Mouse (Mus musculus): ENCODE data around the gene Ssr2. TPM values are rescaled to one million over a fixed set of nuclear protein-coding genes. Genes with fewer than 3 reads are reported as not detected.
A peak's percentile ranks its signal among the peaks of the same experiment; 100 is the strongest.

Ssr2 gene
- total and polyA plus RNA-seq, 3 experiments = 65.3 to 80.0 (median 67.6) TPM

- no peaks in the 10 kb centered on the region for H3K27me3 ChIP-seq (ENCODE audit: control insufficient read depth, insufficient read depth, low read length)
- under 1% methylated on average over 34 of the region's 34 CpGs for WGBS
- H3K79me2 ChIP-seq (replicated peaks; ENCODE audit: control insufficient read depth, insufficient read depth, low read length) = 0 out of 2 replicates have a peak, but pooled peaks cover 3% of the 10 kb centered on the region
- no peaks in the 10 kb centered on the region for H3K4me1 ChIP-seq (ENCODE audit: control insufficient read depth, insufficient read depth, low read length)
- peak overlapping the region; percentile 99 for H3K9ac ChIP-seq (ENCODE audit: low read depth, low read length)
- TF ChIP-seq POLR2A (IDR thresholded peaks at IDR 0.05; ENCODE audit: insufficient read depth, low read depth, low read length) (peak; percentile 90), CTCF (IDR thresholded peaks at IDR 0.05) (no peak), EP300 (IDR thresholded peaks at IDR 0.05; ENCODE audit: insufficient read depth, low read depth, low read length) (0 out of 2 replicates have a peak, but pooled peaks have one; percentile 48)
- peak overlapping the region; percentile 87 for H3K27ac ChIP-seq
- intact Hi-C loops (cut with DNase I) = loop anchor here (2.0 kb wide), 1 partner anchor 27 kb away; the partner anchor contains the start of genes Lamtor2 and Ubqln4
- H3K36me3 ChIP-seq (ENCODE audit: control insufficient read depth, insufficient read depth, low read length) = peaks cover 3% of the 10 kb centered on the region; the same call in 1 of the 2 replicates
- DNase-seq = peak; percentile 84 to 85
- H3K4me3 ChIP-seq = peak overlapping the region; percentile 86
These were observed 3.9 kb downstream of the Ssr2 start for GRCm38 (mm10) chr3:88579454-88580117.

GRCm38 (mm10) chr3:88585769-88586168, 10.1 kb downstream of the Ssr2 start:
- WGBS = 94% methylated on average over 6 of the region's 6 CpGs
- Histone ChIP-seq H3K4me3 (no peak overlapping the region), H3K9ac (ENCODE audit: low read depth, low read length) (no peak overlapping the region), H3K27ac (no peak overlapping the region), H3K79me2 (replicated peaks; ENCODE audit: control insufficient read depth, insufficient read depth, low read length) (0 out of 2 replicates have a peak, but pooled peaks cover 2% of the 10 kb centered on the region), H3K36me3 (ENCODE audit: control insufficient read depth, insufficient read depth, low read length) (no peaks in the 10 kb centered on the region), H3K27me3 (ENCODE audit: control insufficient read depth, insufficient read depth, low read length) (no peaks in the 10 kb centered on the region), H3K4me1 (ENCODE audit: control insufficient read depth, insufficient read depth, low read length) (no peaks in the 10 kb centered on the region)
- no peak for DNase-seq
- intact Hi-C loops (cut with DNase I) = no loop called here
- TF ChIP-seq CTCF (IDR thresholded peaks at IDR 0.05) (no peak), POLR2A (IDR thresholded peaks at IDR 0.05; ENCODE audit: insufficient read depth, low read depth, low read length) (no peak), EP300 (IDR thresholded peaks at IDR 0.05; ENCODE audit: insufficient read depth, low read depth, low read length) (no peak)

DNA sequence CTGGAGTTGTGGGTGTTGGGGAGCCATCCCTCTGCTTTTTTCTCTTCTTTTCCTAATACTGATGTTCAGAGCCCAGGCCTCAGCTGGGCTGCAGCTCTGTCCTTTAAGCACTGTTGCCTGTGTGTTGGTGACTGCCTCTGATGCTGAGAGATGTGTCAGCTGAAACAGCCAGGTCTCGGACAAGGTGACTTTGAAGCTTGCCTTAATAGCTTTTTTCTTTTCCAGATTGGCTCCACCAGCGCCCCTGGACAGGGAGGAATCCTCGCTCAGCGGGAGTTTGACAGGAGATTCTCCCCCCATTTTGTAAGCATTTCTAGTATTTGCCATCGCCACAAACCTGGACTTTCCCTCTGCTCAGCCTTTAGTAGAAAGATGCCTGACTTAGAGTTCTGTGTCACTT, 11.0 kb downstream of the Ssr2 start:
- H3K9ac ChIP-seq (ENCODE audit: low read depth, low read length) = no peak overlapping the region
- H3K79me2 ChIP-seq (replicated peaks; ENCODE audit: control insufficient read depth, insufficient read depth, low read length) = no peaks in the 10 kb centered on the region
- no peaks in the 10 kb centered on the region for H3K36me3 ChIP-seq (ENCODE audit: control insufficient read depth, insufficient read depth, low read length)
- DNase-seq = no peak
- 95% methylated on average over 5 of the region's 5 CpGs for WGBS
- TF ChIP-seq POLR2A (IDR thresholded peaks at IDR 0.05; ENCODE audit: insufficient read depth, low read depth, low read length) (no peak), CTCF (IDR thresholded peaks at IDR 0.05) (no peak)
- H3K4me3 ChIP-seq = no peak overlapping the region
- no peaks in the 10 kb centered on the region; the same call in 1 of the 2 replicates for H3K4me1 ChIP-seq (ENCODE audit: control insufficient read depth, insufficient read depth, low read length)
- intact Hi-C loops (cut with DNase I) = no loop called here
- no peak overlapping the region for H3K27ac ChIP-seq
- no peaks in the 10 kb centered on the region for H3K27me3 ChIP-seq (ENCODE audit: control insufficient read depth, insufficient read depth, low read length)

DNA sequence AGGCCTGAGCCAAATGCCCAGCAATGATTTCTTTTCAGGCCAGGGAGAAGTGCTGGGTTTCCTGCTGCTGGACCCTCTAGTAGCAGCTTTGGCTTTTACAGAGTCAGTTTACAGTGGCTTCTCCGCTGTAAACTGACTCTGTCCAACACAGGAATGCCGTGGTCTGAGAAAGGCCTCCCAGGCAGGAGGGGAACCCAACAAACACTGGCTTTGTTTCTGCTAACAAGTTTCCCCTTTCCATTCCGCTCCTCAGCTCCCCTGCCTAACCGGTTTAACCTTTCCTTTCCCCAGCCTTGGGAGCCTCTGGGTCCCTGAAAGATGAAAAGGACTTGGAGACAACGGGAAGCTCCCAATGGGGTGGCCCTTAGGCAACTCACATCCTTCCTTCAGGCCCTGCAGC, 14.6 kb downstream of the Ssr2 start:
- no peak overlapping the region for H3K27ac ChIP-seq
- WGBS = 50% methylated on average over 5 of the region's 5 CpGs
- H3K4me3 ChIP-seq = no peak overlapping the region
- H3K27me3 ChIP-seq (ENCODE audit: control insufficient read depth, insufficient read depth, low read length) = no peaks in the 10 kb centered on the region
- H3K79me2 ChIP-seq (replicated peaks; ENCODE audit: control insufficient read depth, insufficient read depth, low read length) = no peaks in the 10 kb centered on the region
- TF ChIP-seq EP300 (IDR thresholded peaks at IDR 0.05; ENCODE audit: insufficient read depth, low read depth, low read length) = no peak
- TF ChIP-seq POLR2A (IDR thresholded peaks at IDR 0.05; ENCODE audit: insufficient read depth, low read depth, low read length) = no peak
- no peak for TF ChIP-seq CTCF (IDR thresholded peaks at IDR 0.05)
- peaks cover 6% of the 10 kb centered on the region for H3K4me1 ChIP-seq (ENCODE audit: control insufficient read depth, insufficient read depth, low read length)
- no peak overlapping the region for H3K9ac ChIP-seq (ENCODE audit: low read depth, low read length)
- no peaks in the 10 kb centered on the region for H3K36me3 ChIP-seq (ENCODE audit: control insufficient read depth, insufficient read depth, low read length)
- intact Hi-C loops (cut with DNase I) = no loop called here
- DNase-seq = no peak

- Histone ChIP-seq H3K4me1 (ENCODE audit: control insufficient read depth, insufficient read depth, low read length) (peaks cover 6% of the 10 kb centered on the region), H3K9ac (ENCODE audit: low read depth, low read length) (no peak overlapping the region), H3K36me3 (ENCODE audit: control insufficient read depth, insufficient read depth, low read length) (no peaks in the 10 kb centered on the region), H3K27ac (no peak overlapping the region), H3K27me3 (ENCODE audit: control insufficient read depth, insufficient read depth, low read length) (no peaks in the 10 kb centered on the region), H3K4me3 (no peak overlapping the region), H3K79me2 (replicated peaks; ENCODE audit: control insufficient read depth, insufficient read depth, low read length) (no peaks in the 10 kb centered on the region)
- intact Hi-C loops (cut with DNase I) = no loop called here
- 64% methylated on average over 3 of the region's 3 CpGs for WGBS
- TF ChIP-seq EP300 (IDR thresholded peaks at IDR 0.05; ENCODE audit: insufficient read depth, low read depth, low read length) (no peak), CTCF (IDR thresholded peaks at IDR 0.05) (no peak), POLR2A (IDR thresholded peaks at IDR 0.05; ENCODE audit: insufficient read depth, low read depth, low read length) (no peak)
- no peak for DNase-seq
These were observed 15.4 kb downstream of the Ssr2 start for GRCm38 (mm10) chr3:88591044-88591443.

Data from heart, adult 2 months (tissue).